Mouse (Mus musculus) thymus, postnatal 36 days (tissue): ENCODE results near the gene Hoxa6.

Source experiments
- DNase-seq, 2 experiments: peaks; one replicate each; pipeline ENCODE4 v3.0.0; 2022; ENCODE audit warnings: mixed read lengths in 2 of 2

Hoxa6 gene

GRCm38 (mm10) chr6:52197271-52197670 is 11.3 kb downstream of the Hoxa6 start:
- no peak for DNase-seq

- no peak for DNase-seq
These were observed 11.7 kb downstream of the Hoxa6 start for GRCm38 (mm10) chr6:52196811-52197210.

GRCm38 (mm10) chr6:52194690-52195089 is 13.8 kb downstream of the Hoxa6 start:
- DNase-seq: no peak

GRCm38 (mm10) chr6:52191860-52192550 is 16.5 kb downstream of the Hoxa6 start:
- DNase-seq: peak; percentile 84 to 87

- peak in 1 of 2 experiments; percentile 56 for DNase-seq
These were observed 17.4 kb downstream of the Hoxa6 start, which contains the start of gene Hoxa4 for GRCm38 (mm10) chr6:52190906-52191810. TSS of gene Hoxa4 (minus strand) at chr6:52191753.

GRCm38 (mm10) chr6:52190410-52190809 is 18.1 kb downstream of the Hoxa6 start:
- no peak for DNase-seq

- DNase-seq: no peak
These were observed 18.6 kb downstream of the Hoxa6 start for GRCm38 (mm10) chr6:52189909-52190308.

- no peak for DNase-seq
These were observed 19.3 kb downstream of the Hoxa6 start for GRCm38 (mm10) chr6:52189172-52189591.

- no peak for DNase-seq
These were observed 22.0 kb downstream of the Hoxa6 start for GRCm38 (mm10) chr6:52186500-52186899.

- DNase-seq: no peak
These were observed 22.7 kb downstream of the Hoxa6 start for GRCm38 (mm10) chr6:52185834-52186233.

- DNase-seq: no peak
These were observed 23.3 kb downstream of the Hoxa6 start for GRCm38 (mm10) chr6:52185222-52185621.

GRCm38 (mm10) chr6:52184668-52185067 is 23.9 kb downstream of the Hoxa6 start:
- DNase-seq: no peak

- no peak for DNase-seq
These were observed 25.0 kb downstream of the Hoxa6 start for GRCm38 (mm10) chr6:52183311-52184080.

- no peak for DNase-seq
These were observed 25.7 kb downstream of the Hoxa6 start for GRCm38 (mm10) chr6:52182793-52183192.

GRCm38 (mm10) chr6:52182030-52182429 is 26.5 kb downstream of the Hoxa6 start:
- no peak for DNase-seq

- DNase-seq: no peak
These were observed 27.8 kb downstream of the Hoxa6 start for GRCm38 (mm10) chr6:52180726-52181125.

GRCm38 (mm10) chr6:52180213-52180710 is 28.3 kb downstream of the Hoxa6 start:
- no peak for DNase-seq

- no peak for DNase-seq
These were observed 28.8 kb downstream of the Hoxa6 start for GRCm38 (mm10) chr6:52179690-52180089.

GRCm38 (mm10) chr6:52178918-52179665 is 29.4 kb downstream of the Hoxa6 start:
- DNase-seq: no peak

- no peak for DNase-seq
These were observed 30.7 kb downstream of the Hoxa6 start for GRCm38 (mm10) chr6:52177806-52178205.

- no peak for DNase-seq
These were observed 31.3 kb downstream of the Hoxa6 start, which contains the start of gene 5730596B20Rik for GRCm38 (mm10) chr6:52177061-52177735. TSS of gene 5730596B20Rik (plus strand) at chr6:52177498.
